Mouse (Mus musculus) testis, adult 2 months (tissue): ENCODE measurements around the gene Usp50. TPM values are rescaled to one million over a fixed set of nuclear protein-coding genes. Genes with fewer than 3 reads are reported as not detected.

Source experiments
- H3K27ac ChIP-seq: fragments of 200-500 bp; 2 replicates; pipeline ENCODE4 v1.5.1; 2012; ENCODE audit warnings: low read depth, low read length; ENCODE audit not compliant: control insufficient read depth, insufficient read depth
- H3K27me3 ChIP-seq: fragments of 200-500 bp; 2 replicates; pipeline ENCODE4 v1.6.1; 2012; ENCODE audit warnings: mild to moderate bottlenecking, low read length, moderate library complexity; ENCODE audit not compliant: control insufficient read depth, insufficient read depth
- H3K36me3 ChIP-seq: fragments of 200-500 bp; 2 replicates; pipeline ENCODE4 v1.6.1; 2012; ENCODE audit warnings: mild to moderate bottlenecking, low read length; ENCODE audit not compliant: control insufficient read depth, insufficient read depth
- H3K4me1 ChIP-seq: fragments of 200-500 bp; 2 replicates; pipeline ENCODE4 v1.6.1; 2012; ENCODE audit warnings: low read length; ENCODE audit not compliant: control insufficient read depth, insufficient read depth
- H3K4me3 ChIP-seq: fragments of 200-500 bp; 2 replicates; pipeline ENCODE4 v1.5.1; 2012; ENCODE audit warnings: low read depth, mild to moderate bottlenecking, low read length, moderate library complexity, mixed read lengths; ENCODE audit not compliant: control insufficient read depth
- CTCF ChIP-seq: fragments of 200-500 bp; IDR thresholded peaks from 2 replicates; pipeline ENCODE4 v1.5.1; 2012; ENCODE audit warnings: low read depth, mild to moderate bottlenecking, inconsistent platforms, low read length, moderate library complexity; ENCODE audit not compliant: control insufficient read depth, insufficient read depth, insufficient replicate concordance
- POLR2A ChIP-seq: fragments of 200-500 bp; IDR thresholded peaks from 2 replicates; pipeline ENCODE4 v1.6.1; 2012; ENCODE audit warnings: low read depth, mild to moderate bottlenecking, inconsistent platforms, low read length, moderate library complexity; ENCODE audit not compliant: control insufficient read depth
- polyA plus RNA-seq: library from polyadenylated mRNA; depleted of rRNA; stranded (reverse); fragments of >200 nt; gene quantifications from 2 replicates; pipeline ENCODE4 v1.2.3, GENCODE M21; 2012; rRNA removed

Usp50 gene
- polyA plus RNA-seq = 198 and 223 TPM in 2 replicates

GRCm38 (mm10) chr2:126783370-126783769 is at the start of gene Usp50:
Usp50 (minus strand) TSS chr2:126783470.
- Histone ChIP-seq H3K27me3 (no peaks in the 10 kb centered on the region), H3K36me3 (no peaks in the 10 kb centered on the region), H3K4me1 (no peaks in the 10 kb centered on the region; the same call in 1 of the 2 replicates), H3K27ac (peak within 1 kb of the TSS; percentile 17; the same call in 1 of the 2 replicates), H3K4me3 (peak within 1 kb of the TSS; percentile 79)
- TF ChIP-seq POLR2A = no peak

GRCm38 (mm10) chr2:126817414-126817813 is 34.1 kb upstream of the Usp50 start:
- Histone ChIP-seq H3K27me3 (no peaks in the 10 kb centered on the region), H3K36me3 (no peaks in the 10 kb centered on the region)

DNA sequence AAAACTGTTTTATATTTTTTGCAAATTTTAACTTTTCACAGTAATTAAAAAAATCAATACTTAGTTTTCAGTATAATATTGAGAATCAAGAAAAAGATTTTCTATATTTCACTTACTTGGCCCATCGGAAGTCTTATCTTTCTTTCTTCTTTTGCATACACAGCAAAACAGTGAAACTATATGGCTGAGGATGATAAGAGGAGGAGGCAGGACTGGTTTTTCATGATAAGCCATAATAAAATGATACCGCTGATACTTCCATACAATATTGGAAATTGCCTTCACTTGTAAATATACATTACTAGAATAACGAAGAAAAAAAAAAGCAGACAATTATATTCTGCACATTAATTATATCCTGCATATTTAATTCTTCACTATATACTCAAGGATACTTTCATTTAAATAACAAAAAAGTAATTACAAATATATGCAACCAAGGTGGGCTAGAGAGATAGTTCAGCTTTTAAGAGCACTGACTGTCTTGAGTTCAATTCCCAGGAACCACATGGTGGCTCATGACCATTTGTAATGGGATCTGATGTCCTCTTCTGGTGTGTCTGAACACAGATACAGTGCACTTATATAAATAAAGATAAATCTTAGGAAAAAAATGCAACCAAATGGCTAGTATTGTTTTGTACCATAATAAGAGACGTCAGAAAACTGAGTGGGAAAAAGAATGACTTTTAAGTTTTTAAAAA is 33.5 kb upstream of the Usp50 start:
- TF ChIP-seq CTCF (no peak), POLR2A (no peak)
- Histone ChIP-seq H3K27ac (no peak overlapping the region), H3K4me3 (no peak overlapping the region), H3K27me3 (no peaks in the 10 kb centered on the region), H3K36me3 (no peaks in the 10 kb centered on the region), H3K4me1 (no peaks in the 10 kb centered on the region)

More at GRCm38 (mm10) chr2:126817414-126817813, 34.1 kb upstream of the Usp50 start:
- no peak overlapping the region for H3K27ac ChIP-seq
- no peaks in the 10 kb centered on the region for H3K4me1 ChIP-seq
- TF ChIP-seq POLR2A (no peak), CTCF (no peak)
- H3K4me3 ChIP-seq = no peak overlapping the region

GRCm38 (mm10) chr2:126815822-126816221 is 32.6 kb upstream of the Usp50 start:
- Histone ChIP-seq H3K36me3 (no peaks in the 10 kb centered on the region), H3K27me3 (no peaks in the 10 kb centered on the region), H3K27ac (no peak overlapping the region), H3K4me1 (no peaks in the 10 kb centered on the region), H3K4me3 (no peak overlapping the region)
- TF ChIP-seq CTCF (no peak), POLR2A (no peak)

- TF ChIP-seq POLR2A = no peak
- TF ChIP-seq CTCF = no peak
- Histone ChIP-seq H3K4me1 (no peaks in the 10 kb centered on the region), H3K27me3 (no peaks in the 10 kb centered on the region), H3K4me3 (no peak overlapping the region), H3K27ac (no peak overlapping the region), H3K36me3 (no peaks in the 10 kb centered on the region; the same call in 1 of the 2 replicates)
Observed at GRCm38 (mm10) chr2:126801980-126802379, 18.7 kb upstream of the Usp50 start.

- Histone ChIP-seq H3K4me1 (no peaks in the 10 kb centered on the region), H3K36me3 (no peaks in the 10 kb centered on the region; the same call in 1 of the 2 replicates), H3K4me3 (no peak overlapping the region), H3K27ac (no peak overlapping the region), H3K27me3 (no peaks in the 10 kb centered on the region)
- no peak for TF ChIP-seq CTCF
- no peak for TF ChIP-seq POLR2A
Observed at GRCm38 (mm10) chr2:126798455-126798854, 15.2 kb upstream of the Usp50 start.

- H3K4me3 ChIP-seq = no peak overlapping the region
- H3K4me1 ChIP-seq = no peaks in the 10 kb centered on the region
- H3K36me3 ChIP-seq = no peaks in the 10 kb centered on the region; the same call in 1 of the 2 replicates
- no peak for TF ChIP-seq CTCF
- no peak for TF ChIP-seq POLR2A
- H3K27me3 ChIP-seq = no peaks in the 10 kb centered on the region
- H3K27ac ChIP-seq = no peak overlapping the region
Observed at GRCm38 (mm10) chr2:126795708-126796107, 12.4 kb upstream of the Usp50 start.

DNA sequence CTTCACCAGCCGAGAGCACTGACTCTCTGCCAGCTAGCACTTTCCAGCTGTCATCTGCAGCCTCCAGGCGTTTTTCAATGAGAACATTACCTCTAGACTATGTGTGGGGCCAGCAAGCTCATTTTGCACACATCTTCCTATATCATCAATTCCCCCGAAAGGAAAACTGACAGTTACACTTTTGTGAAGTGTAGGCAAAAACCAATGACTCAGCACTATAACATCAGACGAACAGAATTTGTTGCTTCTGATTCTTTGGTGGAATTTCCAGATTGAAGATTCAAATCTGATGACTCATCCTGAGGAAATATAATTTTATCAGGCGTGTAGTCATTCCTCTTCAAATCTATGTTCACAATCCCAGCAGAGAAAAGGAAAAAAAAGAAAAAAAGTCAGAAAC is 9.3 kb upstream of the Usp50 start:
- no peak for TF ChIP-seq CTCF
- TF ChIP-seq POLR2A = no peak
- no peaks in the 10 kb centered on the region; the same call in 1 of the 2 replicates for H3K36me3 ChIP-seq

More for the DNA sequence above, 9.3 kb upstream of the Usp50 start:
- no peak overlapping the region for H3K4me3 ChIP-seq
- no peaks in the 10 kb centered on the region for H3K27me3 ChIP-seq
- no peak overlapping the region for H3K27ac ChIP-seq
- no peaks in the 10 kb centered on the region for H3K4me1 ChIP-seq
